Comparison of ENCODE assay signal across 8 mouse cellular contexts in genomic region chr9:43920053-43920754, GRCm38 (mm10).
A peak's percentile ranks its signal among the peaks of the same experiment; 100 is the strongest.
DNase-seq lines count a peak whose midpoint lies in the region; ATAC-seq and TF ChIP-seq lines count a peak whose summit lies in the region.

No protein-coding gene starts in this region.

- no peaks in the 10 kb centered on the region for H3K4me1 ChIP-seq in intestine, embryonic 15.5 days (replicated peaks)
- H3K4me1 ChIP-seq in midbrain, embryonic 14.5 days (ENCODE audit: control insufficient read depth, insufficient read depth, low read length) = peaks cover 48% of the 10 kb centered on the region
- no peaks in the 10 kb centered on the region for H3K4me1 ChIP-seq in spleen, adult 2 months (ENCODE audit: control insufficient read depth, insufficient read depth, insufficient read length)

- H3K9ac ChIP-seq in intestine, embryonic 15.5 days = no peak overlapping the region
- no peak overlapping the region for H3K9ac ChIP-seq in midbrain, embryonic 14.5 days (replicated peaks; ENCODE audit: low read length)

- H3K27me3 ChIP-seq in intestine, embryonic 15.5 days (replicated peaks) = peaks cover 31% of the 10 kb centered on the region
- peaks cover 16% of the 10 kb centered on the region for H3K27me3 ChIP-seq in midbrain, embryonic 14.5 days (ENCODE audit: control insufficient read depth, insufficient read depth, low read length)
- no peaks in the 10 kb centered on the region for H3K27me3 ChIP-seq in spleen, adult 2 months (ENCODE audit: control insufficient read depth, insufficient read depth, low read length)

- no peak overlapping the region for H3K4me3 ChIP-seq in intestine, embryonic 15.5 days (replicated peaks)
- H3K4me3 ChIP-seq in midbrain, embryonic 14.5 days (replicated peaks; ENCODE audit: low read depth, low read length) = no peak overlapping the region
- H3K4me3 ChIP-seq in spleen, adult 2 months (ENCODE audit: extremely low read depth, insufficient read depth, insufficient read length) = no peak overlapping the region

- ATAC-seq in intestine, embryonic 15.5 days = peak; percentile 43; the same call in 1 of the 2 replicates
- ATAC-seq in midbrain, embryonic 14.5 days (ENCODE audit: low FRiP score, low TSS enrichment) = peak; percentile 72; the same call in 1 of the 2 replicates
- no peak for ATAC-seq in activated CD4-positive, CD25-positive, alpha-beta regulatory T cell, adult 4 months

- H3K4me2 ChIP-seq in intestine, embryonic 15.5 days (replicated peaks) = no peak overlapping the region
- peak overlapping the region; percentile 40 for H3K4me2 ChIP-seq in midbrain, embryonic 14.5 days (ENCODE audit: low read length)

- DNase-seq in adrenal gland, postnatal 10 days = peak; percentile 93
- DNase-seq in embryo, embryonic 9.5 days (ENCODE audit: extremely low spot score) = peak; percentile 78
- peak; percentile 62 to 72 for DNase-seq in gastrocnemius, postnatal 4 days (ENCODE audit: low spot score in 2 of 2)
- DNase-seq in left cerebral cortex, adult 9 months (ENCODE audit: low spot score in 2 of 2) = peak; percentile 27 to 78
- peak; percentile 91 for DNase-seq in midbrain, embryonic 14.5 days
- DNase-seq in spleen, adult 2 months (ENCODE audit: low read depth in 1 of 2, low spot score in 2 of 2) = peak in 1 of 2 experiments; percentile 25

- H3K27ac ChIP-seq in intestine, embryonic 15.5 days = no peak overlapping the region
- peak overlapping the region; percentile 61 for H3K27ac ChIP-seq in midbrain, embryonic 14.5 days (replicated peaks; ENCODE audit: low read depth, low read length)
- H3K27ac ChIP-seq in spleen, adult 2 months (ENCODE audit: insufficient read depth, low read length) = no peak overlapping the region

- no peaks in the 10 kb centered on the region for H3K36me3 ChIP-seq in intestine, embryonic 15.5 days
- H3K36me3 ChIP-seq in midbrain, embryonic 14.5 days (ENCODE audit: control insufficient read depth, insufficient read depth, low read length) = no peaks in the 10 kb centered on the region
- no peaks in the 10 kb centered on the region for H3K36me3 ChIP-seq in spleen, adult 2 months (ENCODE audit: control insufficient read depth, insufficient read depth, low read length)

- peak; percentile 86 for TF ChIP-seq CTCF in spleen, adult 2 months (IDR thresholded peaks at IDR 0.05; ENCODE audit: extremely low read depth, insufficient read depth, insufficient read length, insufficient replicate concordance)

- no peaks in the 10 kb centered on the region for H3K9me3 ChIP-seq in intestine, embryonic 15.5 days
- no peaks in the 10 kb centered on the region for H3K9me3 ChIP-seq in midbrain, embryonic 14.5 days (ENCODE audit: control insufficient read depth, low read length)

- TF ChIP-seq POLR2A in spleen, adult 2 months (IDR thresholded peaks at IDR 0.05; ENCODE audit: low read depth, low read length) = no peak

- WGBS in intestine, embryonic 15.5 days = 14% methylated on average over 24 of the region's 24 CpGs
- 5% methylated on average over 24 of the region's 24 CpGs for WGBS in midbrain, embryonic 14.5 days
- 20% methylated on average over 24 of the region's 24 CpGs for WGBS in spleen, adult 2 months
